Mouse (Mus musculus): ENCODE measurements around the gene Dusp2.

Gene Dusp2

DNA sequence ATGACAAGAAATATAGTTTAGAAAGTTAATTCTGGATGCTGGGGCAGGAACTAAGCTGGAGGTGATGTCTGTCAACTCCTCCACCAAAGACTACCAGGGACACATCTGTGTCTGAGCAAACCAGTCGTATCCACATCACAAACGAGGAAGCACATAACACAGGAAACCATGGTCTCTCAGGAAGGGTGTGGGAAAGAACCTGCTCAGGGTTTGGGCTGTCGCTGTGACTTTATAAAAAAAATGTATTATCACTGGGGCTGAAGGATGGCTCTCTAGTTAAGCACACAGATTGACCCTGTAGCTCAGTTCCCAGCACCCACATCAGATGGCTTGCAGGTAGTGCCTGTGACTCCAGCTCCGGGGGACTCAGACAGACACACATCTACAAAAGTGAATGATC is 16.9 kb upstream of the Dusp2 start:
- in situ Hi-C loops (cut with MboI, MseI), result loop anchor here (25.0 kb wide), 1 partner anchor 1118 kb away; no protein-coding TSS in a partner anchor

DNA sequence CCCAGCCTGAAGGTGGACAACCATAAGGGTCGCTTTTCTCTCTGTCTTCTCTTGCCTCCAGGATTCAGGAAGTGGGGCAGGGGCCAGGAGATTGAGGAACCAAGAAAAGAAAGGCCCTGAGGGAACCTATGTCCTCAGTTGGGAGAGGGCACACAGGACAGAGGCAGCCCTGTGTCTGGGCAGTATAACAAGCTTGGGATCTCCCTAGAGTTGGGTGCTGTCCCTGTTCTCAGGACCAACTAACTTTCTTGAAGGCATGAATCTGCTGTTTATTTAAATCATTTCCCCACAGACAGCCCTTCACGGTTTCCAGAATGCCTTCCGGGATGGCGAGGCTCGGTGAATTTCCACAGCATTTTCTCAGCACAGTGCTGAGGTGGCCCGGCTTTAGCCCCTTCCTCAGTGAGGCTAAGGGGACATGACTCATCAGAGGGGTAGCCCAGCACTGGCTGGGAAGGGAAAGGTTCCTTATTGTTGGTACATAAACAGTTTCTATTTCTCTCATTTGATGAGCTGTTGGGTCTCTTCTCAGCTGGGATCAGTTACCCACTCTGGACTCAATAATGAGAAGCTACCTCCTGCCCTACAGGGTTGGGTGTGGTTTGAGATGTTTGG is 13.2 kb upstream of the Dusp2 start:
- in situ Hi-C loops (cut with MboI, MseI), result loop anchor here (25.0 kb wide), 1 partner anchor 1115 kb away; no protein-coding TSS in a partner anchor

DNA sequence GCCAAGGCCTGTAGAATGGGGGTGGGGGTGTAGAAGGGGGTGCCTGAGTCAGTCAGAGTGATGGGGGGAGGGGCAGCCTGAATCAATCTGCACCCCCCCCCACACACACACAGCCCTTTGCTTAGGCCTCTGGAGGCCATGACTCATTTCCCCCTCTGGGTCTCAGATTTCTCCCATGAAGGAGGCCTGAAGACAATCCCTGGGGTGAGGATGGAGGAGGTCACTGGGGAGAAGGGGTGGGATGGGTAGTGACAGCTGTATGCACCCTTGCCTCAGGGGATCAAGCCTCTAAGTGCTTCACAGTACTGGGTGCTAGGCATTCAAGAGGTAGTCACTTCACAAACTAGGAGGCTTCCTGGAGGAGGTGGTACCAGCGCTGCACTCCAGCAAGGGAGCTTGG is 12.3 kb upstream of the Dusp2 start:
- in situ Hi-C loops (cut with MboI, MseI), result loop anchor here (25.0 kb wide), 1 partner anchor 1114 kb away; no protein-coding TSS in a partner anchor

DNA sequence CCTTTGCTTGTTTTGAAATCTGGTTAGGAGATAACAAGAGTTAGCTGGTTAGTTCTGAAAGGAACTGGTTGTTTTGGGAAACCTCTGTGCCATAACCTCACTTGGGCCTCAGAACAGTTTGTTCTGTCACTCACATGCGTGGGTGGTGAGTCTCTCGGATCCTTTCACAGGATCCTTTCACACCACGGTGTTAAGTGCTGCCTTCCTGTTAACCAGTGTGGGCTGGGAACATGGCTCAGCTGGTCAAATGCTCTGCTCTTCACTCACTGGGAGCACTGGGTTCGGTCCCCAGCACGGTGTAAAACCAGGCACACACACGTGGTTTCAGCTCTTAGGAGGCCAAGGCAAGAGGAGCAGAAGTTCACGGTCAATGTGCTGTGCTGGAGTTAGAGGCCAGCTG is 11.5 kb upstream of the Dusp2 start:
- in situ Hi-C loops (cut with MboI, MseI), result loop anchor here (25.0 kb wide), 1 partner anchor 1113 kb away; no protein-coding TSS in a partner anchor

DNA sequence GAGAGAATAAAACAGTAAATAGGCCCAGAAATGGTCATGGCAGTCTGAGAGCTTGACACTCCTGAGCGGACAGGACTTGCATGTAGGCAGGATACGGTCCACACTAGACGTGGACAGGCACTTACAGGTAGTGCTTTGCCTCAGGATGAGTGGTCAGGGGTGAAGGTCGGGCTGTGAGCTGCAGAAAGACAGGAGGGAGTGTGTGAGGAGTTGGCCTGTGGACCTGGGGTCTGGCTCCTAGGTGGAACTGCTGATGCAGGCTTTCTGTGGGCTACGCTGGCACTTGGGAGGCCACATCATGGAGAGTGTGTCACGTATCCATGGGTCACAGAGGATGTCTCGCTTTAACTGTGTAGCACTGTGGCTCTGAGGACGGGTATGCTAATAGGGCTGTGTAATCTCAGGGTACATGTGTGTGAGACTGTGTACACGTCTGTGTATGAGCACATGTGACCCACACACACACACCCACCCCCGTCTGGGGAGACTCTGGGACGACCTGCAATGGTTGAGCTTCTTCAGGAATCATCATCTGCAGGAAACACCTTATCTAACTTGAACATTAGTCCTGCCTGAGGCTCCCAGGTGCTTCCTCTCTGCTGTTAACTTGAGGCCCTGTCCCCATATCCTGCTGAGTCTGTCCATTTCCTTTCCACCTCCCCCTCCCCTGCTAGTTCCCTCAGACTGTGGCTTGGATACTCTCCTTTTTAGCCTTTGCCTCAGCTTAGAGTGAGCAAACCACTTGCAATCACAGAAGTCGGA is 7.7 kb upstream of the Dusp2 start:
- in situ Hi-C loops (cut with MboI, MseI), result no loop called here

DNA sequence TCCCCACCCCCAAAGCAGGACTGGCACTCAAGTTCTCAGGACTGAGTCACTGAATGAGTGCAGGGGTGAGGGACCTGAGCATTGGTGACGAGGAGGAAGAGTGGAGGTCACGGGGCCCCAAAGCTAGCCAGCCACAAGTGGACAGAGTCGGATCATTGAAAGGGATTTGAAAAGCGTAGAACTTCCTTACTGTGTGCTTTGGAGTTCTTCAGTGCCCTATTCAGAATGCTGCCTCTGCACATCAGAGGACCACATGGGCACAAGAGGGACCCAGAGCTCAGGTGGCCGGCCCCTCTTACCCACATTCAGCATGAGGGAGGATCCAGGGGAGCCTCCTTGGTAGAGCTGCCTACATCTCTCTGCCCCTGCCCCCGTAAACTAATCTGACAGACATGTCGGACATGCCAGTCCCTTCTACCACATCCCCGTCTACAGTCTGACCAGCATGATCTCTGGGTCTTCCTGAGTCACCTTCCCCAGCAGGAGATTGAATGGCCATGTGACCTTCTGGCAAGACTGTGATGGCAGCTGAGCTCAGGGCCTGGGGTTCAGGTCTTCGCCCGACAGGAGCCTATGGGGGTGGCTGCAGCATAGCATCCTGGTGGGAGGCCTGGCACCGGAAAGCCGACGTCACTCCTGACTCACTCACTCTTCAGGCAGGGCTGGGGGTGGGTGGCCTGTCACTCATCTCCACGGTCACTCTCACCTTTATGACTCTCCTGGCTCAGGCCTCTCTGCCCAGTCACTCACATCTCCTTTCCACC is 3.0 kb upstream of the Dusp2 start:
- in situ Hi-C loops (cut with MboI, MseI), result no loop called here

DNA sequence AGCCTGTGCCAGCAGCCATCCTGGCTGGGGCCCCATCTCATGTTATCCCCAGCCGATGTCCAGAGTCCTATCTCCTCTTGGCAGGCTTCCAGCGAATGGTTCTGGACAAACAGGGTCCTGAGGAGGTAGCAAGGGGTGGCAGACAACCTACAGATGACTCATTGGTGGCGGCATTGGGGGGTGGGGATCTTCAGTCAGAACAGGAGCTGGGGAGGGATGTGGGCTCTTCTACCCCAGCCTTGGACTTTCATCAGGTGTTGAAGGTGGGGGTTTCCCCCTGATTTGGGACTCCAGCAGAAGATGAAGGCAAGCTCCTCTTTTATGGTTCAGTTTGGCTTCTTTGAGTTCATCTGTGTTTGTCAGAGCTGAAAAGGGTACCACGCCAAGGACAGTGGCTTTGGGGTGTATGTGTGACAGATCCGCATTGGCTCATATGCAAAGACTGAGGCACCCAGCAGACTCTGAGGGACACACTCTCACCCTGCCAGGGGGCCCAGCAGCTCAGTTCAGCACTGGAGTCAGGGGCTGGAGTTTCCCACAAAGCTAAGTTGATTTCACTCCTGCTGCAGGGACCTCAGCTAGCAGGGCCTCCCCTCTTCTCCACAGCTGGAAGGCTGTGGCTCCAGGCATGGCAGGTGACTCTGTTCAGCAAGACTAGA is 1.9 kb upstream of the Dusp2 start:
- in situ Hi-C loops (cut with MboI, MseI), result no loop called here

DNA sequence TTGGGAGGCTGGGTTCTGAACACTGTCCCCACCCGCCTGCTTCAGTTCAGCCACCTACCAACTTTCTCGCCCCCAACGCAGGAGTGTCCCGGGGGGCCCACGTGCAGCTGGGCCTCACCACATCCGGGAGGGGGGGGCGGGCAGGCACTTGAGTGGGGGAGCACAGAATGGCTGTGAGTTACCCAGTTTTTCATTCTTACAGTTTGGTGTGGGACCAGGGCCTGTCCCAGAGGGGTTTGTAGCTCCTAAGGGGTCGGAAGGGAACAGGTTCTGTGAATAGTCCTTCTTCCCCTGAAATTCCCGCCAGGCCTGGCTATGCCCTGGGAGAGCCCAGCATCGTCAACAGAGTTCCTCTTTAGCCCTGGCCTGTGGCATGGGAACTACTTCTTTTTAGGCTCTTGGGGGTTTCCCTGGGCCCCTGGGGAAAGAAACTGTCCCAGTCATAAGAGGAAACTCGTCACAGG is 849 bp upstream of the Dusp2 start:
- in situ Hi-C loops (cut with MboI, MseI), result no loop called here

DNA sequence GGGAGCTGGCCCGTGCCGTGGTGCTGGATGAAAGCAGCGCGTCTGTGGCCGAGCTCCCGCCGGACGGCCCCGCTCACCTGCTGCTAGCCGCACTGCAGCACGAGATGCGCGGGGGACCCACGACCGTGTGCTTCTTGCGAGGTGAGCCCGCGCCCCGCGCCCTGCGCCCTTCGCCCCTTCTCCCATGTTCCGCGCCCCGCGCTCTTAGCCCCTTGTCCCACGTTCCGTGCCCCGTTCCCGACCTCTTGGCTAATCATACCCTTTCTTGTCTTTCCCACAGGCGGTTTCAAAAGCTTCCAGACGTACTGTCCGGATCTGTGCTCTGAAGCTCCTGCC is 506 bp downstream of the Dusp2 start:
- in situ Hi-C loops (cut with MboI, MseI), result no loop called here

DNA sequence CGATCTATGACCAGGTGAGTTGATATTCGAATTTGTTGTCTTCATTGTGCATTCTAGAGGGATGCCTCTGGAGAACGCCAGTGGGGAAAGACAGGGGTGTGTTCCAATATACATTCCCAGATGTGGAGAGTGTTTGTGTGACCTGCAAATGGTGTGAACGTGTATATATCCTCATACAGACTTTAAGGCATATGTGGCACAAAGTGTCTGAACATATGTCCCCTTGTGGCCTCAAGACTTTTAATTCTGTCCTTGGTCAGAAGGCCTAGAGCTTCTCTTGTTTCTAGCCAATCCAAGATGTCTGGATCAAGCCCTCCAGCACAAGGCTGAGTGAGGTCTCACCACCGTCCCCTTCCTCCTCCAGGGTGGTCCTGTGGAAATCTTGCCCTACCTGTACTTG is 926 bp downstream of the Dusp2 start:
- in situ Hi-C loops (cut with MboI, MseI), result no loop called here

DNA sequence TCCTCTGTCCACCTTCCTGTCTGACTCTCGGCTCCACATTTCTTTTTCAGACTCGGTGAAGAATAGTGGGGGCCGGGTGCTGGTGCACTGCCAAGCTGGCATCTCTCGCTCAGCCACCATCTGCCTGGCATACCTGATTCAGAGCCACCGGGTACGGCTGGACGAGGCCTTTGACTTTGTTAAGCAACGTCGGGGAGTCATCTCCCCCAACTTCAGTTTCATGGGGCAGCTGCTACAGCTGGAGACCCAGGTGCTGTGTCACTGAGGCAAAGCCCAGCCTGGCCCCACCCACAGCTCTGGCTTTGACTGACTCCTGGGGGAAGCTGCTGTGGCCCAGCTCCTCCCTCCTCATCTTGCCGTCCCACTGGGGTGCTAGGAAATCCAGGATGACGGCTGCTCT is 1.6 kb downstream of the Dusp2 start:
- in situ Hi-C loops (cut with MboI, MseI), result no loop called here

DNA sequence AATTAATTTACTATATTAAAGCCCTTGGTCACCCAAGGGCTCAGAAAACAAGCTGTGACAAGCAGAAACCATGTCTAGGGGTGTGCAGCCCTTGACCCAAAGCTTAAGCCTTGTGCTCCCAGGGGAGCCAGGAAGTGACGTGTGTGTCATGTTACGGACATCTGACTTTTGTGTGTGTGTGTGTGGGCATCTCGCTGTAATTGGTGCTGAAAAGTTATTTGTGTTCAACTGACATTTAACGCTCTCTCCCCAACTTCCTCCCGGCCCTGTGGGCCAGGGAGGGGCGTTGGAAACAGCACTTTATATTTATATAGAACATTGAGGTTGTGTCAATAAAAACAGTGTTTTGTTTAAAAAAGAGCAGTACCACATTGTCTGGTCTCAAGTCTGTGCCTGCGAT is 2.1 kb downstream of the Dusp2 start:
- in situ Hi-C loops (cut with MboI, MseI), result no loop called here

DNA sequence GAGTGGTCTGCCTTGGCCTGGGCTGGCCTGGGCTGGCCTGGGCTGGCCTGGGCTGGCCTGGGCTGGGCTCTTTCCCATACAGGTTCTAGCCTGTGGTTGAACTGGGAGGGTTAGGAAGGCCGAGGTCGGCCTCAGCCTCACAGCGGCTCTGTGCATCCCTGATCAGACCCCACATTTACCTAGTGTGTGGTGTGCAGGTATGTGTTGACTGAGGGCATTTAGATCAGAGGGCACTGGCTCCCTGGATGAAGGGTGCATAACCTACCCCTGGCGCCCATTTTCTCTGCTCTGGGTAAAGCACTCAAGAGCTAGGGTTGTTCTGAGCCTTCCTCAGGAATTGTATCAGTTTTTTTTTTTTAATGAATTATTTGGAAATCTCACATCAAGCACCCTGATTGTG is 2.5 kb downstream of the Dusp2 start, which contains the start of gene Astl:
Astl (plus strand) TSS at position 224 of the 400 bp plus-strand sequence.
- in situ Hi-C loops (cut with MboI, MseI), result no loop called here

DNA sequence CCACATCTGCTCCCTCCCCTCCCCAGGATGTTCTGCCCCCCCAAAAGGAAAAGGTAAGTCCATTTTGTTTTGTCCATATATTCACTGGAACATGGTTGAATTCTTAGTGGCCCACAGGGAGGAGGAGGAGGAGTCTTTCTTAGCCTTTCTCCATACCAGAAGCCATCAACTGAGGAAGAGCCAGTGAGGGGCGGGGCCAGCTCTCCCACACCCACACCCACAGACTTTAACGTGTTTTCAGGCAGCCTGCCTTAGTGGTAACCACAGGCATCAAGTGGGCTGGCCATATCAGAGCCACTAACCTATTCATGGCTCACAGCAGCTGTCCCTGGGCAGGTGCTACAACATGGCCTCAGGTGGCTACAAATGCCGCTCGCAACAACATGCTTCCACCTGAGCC is 2.9 kb downstream of the Dusp2 start:
- in situ Hi-C loops (cut with MboI, MseI), result no loop called here

DNA sequence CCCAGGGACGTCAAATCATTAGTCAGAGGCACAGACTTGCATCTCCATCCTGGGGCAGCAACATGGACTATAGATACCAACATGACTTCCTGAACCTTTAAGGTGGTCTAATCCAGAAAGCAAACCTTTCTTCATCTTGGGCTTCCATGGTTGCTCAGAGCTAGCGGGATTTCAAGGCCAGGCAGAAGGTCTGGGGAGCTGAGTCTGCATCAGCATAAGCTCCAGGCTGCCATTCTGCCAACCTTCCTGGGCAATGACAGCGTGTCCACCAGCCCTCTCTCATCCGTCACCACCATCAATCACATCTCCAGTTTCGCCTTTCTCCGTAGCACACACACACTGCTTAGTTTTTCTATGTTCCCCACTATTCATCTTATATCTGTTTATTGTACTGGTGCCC is 3.3 kb downstream of the Dusp2 start:
- in situ Hi-C loops (cut with MboI, MseI), result no loop called here

DNA sequence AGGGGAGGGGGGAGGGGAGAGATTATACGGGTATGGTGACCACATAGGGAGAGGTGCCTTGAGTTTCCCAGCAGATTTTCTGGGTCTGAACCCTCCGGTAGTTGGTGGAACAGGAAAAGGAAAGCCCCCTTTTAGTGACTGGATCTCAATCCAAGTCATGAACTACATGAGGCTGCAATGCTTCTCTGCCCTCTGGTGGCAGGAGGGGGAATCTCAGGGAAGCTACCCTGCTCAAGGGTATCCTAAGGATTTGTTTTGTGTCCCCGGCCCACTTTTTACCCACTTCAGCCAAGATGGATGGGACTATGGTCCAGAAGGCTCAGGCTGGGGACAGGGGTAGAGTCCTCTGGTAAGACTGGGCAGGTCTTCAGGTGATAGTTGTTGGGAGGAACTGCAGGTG is 5.2 kb downstream of the Dusp2 start:
- in situ Hi-C loops (cut with MboI, MseI), result loop anchor here (5.0 kb wide), 1 partner anchor 34 kb away; no protein-coding TSS in a partner anchor

DNA sequence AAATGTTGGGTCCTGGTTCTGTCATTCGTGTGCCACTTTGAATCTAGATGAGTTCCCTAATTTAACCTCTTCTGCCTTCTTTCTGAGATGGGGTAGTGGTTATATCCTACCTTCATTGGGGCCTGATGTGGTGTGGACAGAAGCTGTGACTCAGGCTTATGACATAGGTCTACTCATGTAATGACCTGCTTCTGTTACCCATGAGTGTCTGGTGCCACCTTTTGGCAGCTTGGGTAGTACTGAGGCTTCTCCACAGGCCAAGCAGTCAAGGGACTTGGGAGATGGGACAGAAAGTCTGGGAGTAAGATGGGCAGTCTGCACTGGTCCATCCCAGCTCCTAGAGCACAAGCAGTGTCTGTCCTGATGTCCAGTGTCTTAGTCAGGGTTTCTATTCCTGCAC is 10.4 kb downstream of the Dusp2 start:
- in situ Hi-C loops (cut with MboI, MseI), result no loop called here

DNA sequence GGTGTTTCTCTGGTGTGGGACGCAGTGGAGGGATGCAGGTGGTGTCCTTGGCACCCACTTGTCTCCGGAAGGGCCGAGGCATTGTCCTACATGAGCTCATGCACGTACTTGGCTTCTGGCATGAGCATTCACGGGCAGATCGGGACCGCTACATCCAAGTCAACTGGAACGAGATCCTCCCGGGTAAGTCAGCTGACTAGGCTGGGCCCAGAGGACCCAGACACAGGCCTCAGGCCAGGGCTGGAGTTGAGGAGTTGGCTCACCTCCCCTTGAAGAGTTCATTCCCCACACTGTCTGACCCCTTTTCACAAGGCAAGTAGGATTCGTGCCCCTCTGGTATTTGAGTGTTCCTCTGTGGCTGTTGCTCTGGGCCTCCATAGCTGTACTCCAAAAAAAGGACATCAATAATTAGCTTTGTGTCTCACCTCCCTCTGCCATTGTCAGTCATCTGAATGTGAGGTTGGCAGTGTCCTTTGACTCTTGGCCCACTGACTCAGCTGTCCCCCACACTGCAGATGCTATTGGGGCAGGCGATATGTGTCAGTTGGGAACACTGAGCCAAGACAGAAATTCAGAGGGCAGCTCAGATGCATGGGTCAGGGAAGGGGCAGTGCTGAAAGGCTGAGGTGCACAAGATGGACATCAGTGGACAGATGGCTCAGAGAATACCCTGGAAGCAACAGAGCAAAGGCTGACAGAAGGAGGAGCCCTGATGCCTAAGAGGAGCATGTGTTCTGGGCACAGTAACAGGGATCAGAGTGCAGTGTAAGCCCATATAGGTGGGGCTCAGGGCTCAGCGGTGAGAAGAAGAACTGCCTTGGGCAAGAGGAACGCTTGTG is 11.4 kb downstream of the Dusp2 start:
- in situ Hi-C loops (cut with MboI, MseI), result no loop called here

DNA sequence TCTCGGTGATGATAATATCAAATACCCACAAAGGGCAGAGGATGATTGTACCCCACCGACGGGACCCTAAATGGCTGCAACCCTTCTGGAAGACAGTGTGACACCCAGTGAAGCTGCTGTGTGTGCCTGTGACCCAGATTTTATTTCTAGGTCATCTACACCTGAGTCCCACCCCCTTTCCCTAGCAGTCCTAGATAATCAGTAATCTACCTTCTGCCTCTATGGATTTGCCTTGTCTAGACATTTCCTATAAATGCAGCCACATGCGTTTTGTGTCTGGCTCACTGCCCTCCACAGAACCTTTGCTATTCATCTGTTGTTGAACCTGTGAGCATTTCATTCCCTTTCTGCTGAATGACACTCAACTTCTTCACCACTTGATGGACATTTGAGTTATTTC is 17.9 kb downstream of the Dusp2 start:
- in situ Hi-C loops (cut with MboI, MseI), result no loop called here

DNA sequence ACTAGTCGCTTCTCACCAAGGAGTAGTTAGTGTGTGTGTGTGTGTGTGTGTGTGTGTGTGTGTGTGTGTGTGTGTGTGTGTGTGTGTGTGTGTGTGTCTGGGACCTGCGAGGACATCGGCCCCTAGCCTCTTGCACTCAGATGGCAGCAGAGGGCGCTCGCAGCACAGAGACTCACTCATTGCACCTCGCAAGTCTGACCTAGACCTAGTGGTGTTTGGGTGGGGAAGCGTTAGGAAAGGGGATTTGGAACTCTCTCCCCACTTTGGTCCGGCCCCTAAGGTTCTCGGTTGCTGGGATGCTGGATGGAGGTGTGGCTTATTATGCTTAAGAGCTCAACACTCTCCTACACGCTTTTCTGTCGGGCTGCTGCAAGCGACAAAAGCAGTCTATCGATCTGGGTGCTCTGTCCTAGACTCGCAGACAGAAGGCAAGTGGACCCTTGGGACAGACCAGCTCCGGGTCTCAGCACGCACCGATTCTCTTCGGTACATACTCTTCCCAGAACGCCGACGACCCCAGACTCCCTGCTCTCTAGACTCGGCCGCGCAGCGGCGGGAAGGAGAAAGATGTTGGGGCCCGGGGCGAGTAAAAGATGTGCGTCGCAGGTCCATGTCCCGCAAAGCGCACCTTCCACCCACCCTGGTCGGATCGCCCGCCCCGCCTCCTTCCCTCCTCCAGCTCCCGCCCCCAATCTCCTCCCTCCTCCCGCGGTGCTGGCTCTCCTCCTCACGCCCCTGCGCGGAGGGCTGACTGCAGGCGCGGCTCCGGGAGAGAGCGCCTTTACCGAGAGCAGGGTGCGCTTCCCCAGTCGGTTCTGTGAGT is 26.7 kb downstream of the Dusp2 start, which contains the start of gene Adra2b:
Adra2b (plus strand) TSS at position 750 of the 823 bp plus-strand sequence.
- in situ Hi-C loops (cut with MboI, MseI), result no loop called here
